Mouse (Mus musculus) liver, embryonic 14.5 days (tissue): ENCODE data around the gene Zbed3. TPM values are rescaled to one million over a fixed set of nuclear protein-coding genes. Genes with fewer than 3 reads are reported as not detected.

Source experiments
- ATAC-seq: fragments of 200-750 bp; cut with Nextera tagmentation; 2 replicates; pipeline ENCODE4 v1.8.0; 2017; ENCODE audit warnings: moderate number of reproducible peaks, mild to moderate bottlenecking, moderate library complexity; ENCODE audit not compliant: insufficient read depth
- DNase-seq, 3 experiments: peaks; one replicate each; pipeline ENCODE4 v3.0.0-alpha.2; 2012 to 2013; ENCODE audit warnings: low read depth in 3 of 3, low spot score in 3 of 3
- H3K27ac ChIP-seq: fragments of 300-500 bp; sonication (generic); 2 replicates; pipeline ENCODE4 v1.5.1; 2014; ENCODE audit warnings: moderate library complexity, mild to moderate bottlenecking, control low read depth, inconsistent platforms
- H3K27me3 ChIP-seq: fragments of 300-500 bp; sonication (generic); 2 replicates; pipeline ENCODE4 v1.6.1; 2014; ENCODE audit warnings: mild to moderate bottlenecking, low read length, moderate library complexity; ENCODE audit not compliant: control insufficient read depth, insufficient read depth
- H3K36me3 ChIP-seq: fragments of 300-500 bp; sonication (generic); replicated peaks from 2 replicates; pipeline ENCODE4 v1.6.1; 2014; ENCODE audit warnings: low read depth; ENCODE audit not compliant: control insufficient read depth, insufficient read depth
- H3K4me1 ChIP-seq, 2 experiments: fragments of 200-500 bp in 1 of 2; fragments of 300-500 bp in 1 of 2; sonication (generic) in 1 of 2; replicated peaks; 2 replicates each; pipeline ENCODE4 v1.6.1; 2012 to 2014; ENCODE audit warnings: antibody characterized with exemption in 1 of 2, inconsistent platforms in 1 of 2, low read length in 1 of 2; ENCODE audit not compliant: control insufficient read depth in 2 of 2, insufficient read depth in 2 of 2
- H3K4me2 ChIP-seq: fragments of 300-500 bp; sonication (generic); 2 replicates; pipeline ENCODE4 v1.6.1; 2014; ENCODE audit warnings: low read depth, mild to moderate bottlenecking, control low read depth, moderate library complexity
- H3K4me3 ChIP-seq, 2 experiments: fragments of 200-500 bp in 1 of 2; fragments of 300-500 bp in 1 of 2; sonication (generic) in 1 of 2; 2 replicates each; pipeline ENCODE4 v1.5.1; 2012 to 2014; ENCODE audit warnings: low read depth in 2 of 2, low read length in 2 of 2, mild to moderate bottlenecking in 2 of 2, control low read depth in 1 of 2, inconsistent platforms in 1 of 2, moderate library complexity in 1 of 2; ENCODE audit not compliant: insufficient read depth in 1 of 2
- H3K9ac ChIP-seq: fragments of 300-500 bp; sonication (generic); replicated peaks from 2 replicates; pipeline ENCODE4 v1.6.1; 2014; ENCODE audit warnings: mild to moderate bottlenecking, control low read depth, moderate library complexity
- H3K9me3 ChIP-seq: fragments of 300-500 bp; sonication (generic); 2 replicates; pipeline ENCODE4 v1.6.1; 2016; ENCODE audit warnings: low read length, mixed read lengths; ENCODE audit not compliant: control insufficient read depth
- CTCF ChIP-seq: IDR thresholded peaks from 2 replicates; pipeline ENCODE4 v1.5.1; 2016; ENCODE audit warnings: antibody characterized with exemption, low read depth, control low read depth
- EP300 ChIP-seq: IDR thresholded peaks from 2 replicates; pipeline ENCODE4 v1.6.1; 2016; ENCODE audit warnings: antibody characterized with exemption, low read depth
- WGBS: fragments of 180-500 bp; shearing (Covaris S2); extraction: QIAGEN DNeasy Blood & Tissue Kit; methylation state at CpG from one replicate; pipeline ENCODE4 v1.1.7; 2014; ENCODE audit not compliant: insufficient replicate concordance; 5-methylcytosine and 5-hydroxymethylcytosine counted together
- polyA plus RNA-seq, 2 experiments: library from polyadenylated mRNA; depleted of rRNA in 1 of 2; stranded (reverse) in 1 of 2; unstranded in 1 of 2; fragments of >200 nt; fragmentation: Nextera tagmentation in 1 of 2; extraction: Ambion mirVana in 1 of 2; gene quantifications; 2 replicates each; pipeline versions ENCODE4 v1.2.1 to v1.2.3; 2012 to 2014

Zbed3 gene
- polyA plus RNA-seq, 2 experiments = 4.1 to 4.6 TPM

GRCm38 (mm10) chr13:95328767-95329166, 5.4 kb downstream of the Zbed3 start:
- DNase-seq (no peak), ATAC-seq (no peak)
- WGBS = 73% methylated on average over 11 of the region's 11 CpGs
- Histone ChIP-seq H3K9ac (no peak overlapping the region), H3K27ac (no peak overlapping the region), H3K4me2 (no peak overlapping the region), H3K36me3 (no peaks in the 10 kb centered on the region), H3K4me3 (no peak overlapping the region), H3K9me3 (no peaks in the 10 kb centered on the region), H3K4me1 (peaks cover 0 to 3% of the 10 kb centered on the region in 2 experiments; a peak in 1 of 4 replicates), H3K27me3 (peaks cover 5% of the 10 kb centered on the region; the same call in 1 of the 2 replicates)
- TF ChIP-seq EP300 (no peak), CTCF (no peak)

GRCm38 (mm10) chr13:95330507-95330906, 7.1 kb downstream of the Zbed3 start:
- Histone ChIP-seq H3K4me1 (peaks cover 0 to 3% of the 10 kb centered on the region in 2 experiments; a peak in 1 of 4 replicates), H3K9me3 (no peaks in the 10 kb centered on the region), H3K4me3 (no peak overlapping the region), H3K27ac (no peak overlapping the region), H3K27me3 (no peaks in the 10 kb centered on the region; the same call in 1 of the 2 replicates), H3K36me3 (no peaks in the 10 kb centered on the region), H3K4me2 (no peak overlapping the region), H3K9ac (no peak overlapping the region)
- DNase-seq (no peak), ATAC-seq (no peak)
- WGBS = 52% methylated on average over 11 of the region's 11 CpGs
- TF ChIP-seq CTCF (peak; percentile 27; the same call in 1 of the 2 replicates), EP300 (no peak)

GRCm38 (mm10) chr13:95332086-95332899, 8.9 kb downstream of the Zbed3 start:
- Histone ChIP-seq H3K27me3 (no peaks in the 10 kb centered on the region), H3K9ac (no peak overlapping the region), H3K27ac (no peak overlapping the region), H3K9me3 (no peaks in the 10 kb centered on the region), H3K4me3 (no peak overlapping the region), H3K4me2 (no peak overlapping the region), H3K36me3 (no peaks in the 10 kb centered on the region), H3K4me1 (peaks cover 0 to 3% of the 10 kb centered on the region in 2 experiments; a peak in 1 of 4 replicates)
- no peak for ATAC-seq
- no peak for TF ChIP-seq CTCF
- no peak for TF ChIP-seq EP300
- DNase-seq = no peak
- WGBS = 74% methylated on average over 11 of the region's 11 CpGs

GRCm38 (mm10) chr13:95336122-95336677, 12.8 kb downstream of the Zbed3 start:
- Histone ChIP-seq H3K4me2 (no peak overlapping the region), H3K36me3 (no peaks in the 10 kb centered on the region), H3K9me3 (no peaks in the 10 kb centered on the region), H3K4me1 (no peaks in the 10 kb centered on the region), H3K4me3 (no peak overlapping the region), H3K9ac (no peak overlapping the region), H3K27me3 (no peaks in the 10 kb centered on the region), H3K27ac (no peak overlapping the region)
- WGBS = 86% methylated on average over 40 of the region's 40 CpGs
- ATAC-seq (no peak), DNase-seq (no peak)
- no peak for TF ChIP-seq EP300
- TF ChIP-seq CTCF = no peak

- H3K9me3 ChIP-seq = no peaks in the 10 kb centered on the region
- DNase-seq (no peak), ATAC-seq (no peak)
- H3K4me2 ChIP-seq = no peak overlapping the region
- H3K4me3 ChIP-seq = no peak overlapping the region
- no peaks in the 10 kb centered on the region for H3K27me3 ChIP-seq
- no peak overlapping the region for H3K27ac ChIP-seq
- H3K36me3 ChIP-seq = no peaks in the 10 kb centered on the region
- no peak for TF ChIP-seq CTCF
- no peak for TF ChIP-seq EP300
- H3K9ac ChIP-seq = no peak overlapping the region
- no peaks in the 10 kb centered on the region for H3K4me1 ChIP-seq
- 41% methylated on average over 8 of the region's 8 CpGs for WGBS
Measured at GRCm38 (mm10) chr13:95343470-95343869, 20.1 kb downstream of the Zbed3 start.
